Mouse (Mus musculus) embryonic fibroblast, embryonic 13.5 days (primary cell): ENCODE results near the gene Podxl2.

Experiments used
- CTCF ChIP-seq: IDR thresholded peaks from 2 replicates; pipeline ENCODE4 v1.5.1; 2011; ENCODE audit warnings: mild to moderate bottlenecking, control low read depth, low read length, moderate library complexity, borderline replicate concordance; ENCODE audit not compliant: insufficient read depth
- POLR2A ChIP-seq: IDR thresholded peaks from 2 replicates; pipeline ENCODE4 v1.6.1; 2011; ENCODE audit warnings: low read depth, mild to moderate bottlenecking, control low read depth, low read length, moderate library complexity

DNA sequence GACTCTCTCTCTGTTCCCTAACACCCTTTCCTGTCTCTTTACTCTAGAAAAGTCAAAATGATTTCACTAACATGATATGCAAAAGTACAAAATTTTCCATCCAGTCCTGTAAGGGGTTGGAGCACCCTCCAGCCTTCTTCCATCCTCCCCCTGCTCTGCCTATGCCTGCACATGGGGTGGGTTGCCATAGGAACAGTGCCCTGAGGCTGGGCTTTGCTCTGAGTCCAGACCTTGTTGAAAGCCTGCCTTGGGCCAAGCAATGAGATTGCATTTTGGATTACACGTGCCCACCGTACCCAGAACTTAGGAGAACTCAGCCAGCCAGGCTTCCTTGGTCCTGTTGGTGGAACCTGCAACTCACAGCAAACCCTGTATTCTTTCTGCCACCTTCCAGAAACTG lies 81.6 kb downstream of the Podxl2 start:
- TF ChIP-seq CTCF: no peak
- no peak for TF ChIP-seq POLR2A
